Mouse (Mus musculus): ENCODE measurements around the gene Pfas. TPM values are rescaled to one million over a fixed set of nuclear protein-coding genes. Genes with fewer than 3 reads are reported as not detected.
"Not testable (repeated sequence)": the region's sequence is repeated elsewhere in the genome, so short reads cannot be mapped to it uniquely, and the experiment has no call there.

Gene Pfas
- polyA plus RNA-seq, 1 experiment from 2014 or later: 47.7 TPM

- 95% methylated on average over 1 of the region's 1 CpGs for WGBS
- Histone ChIP-seq H3K36me3 (ENCODE audit: control insufficient read depth, insufficient read depth, low read length) (no peaks in the 10 kb centered on the region), H3K4me3 (ENCODE audit: low read length) (no peak overlapping the region), H3K4me1 (ENCODE audit: control insufficient read depth, insufficient read depth, low read length) (peaks cover 12% of the 10 kb centered on the region; the same call in 1 of the 2 replicates), H3K9ac (ENCODE audit: low read depth, low read length) (no peak overlapping the region), H3K9me3 (ENCODE audit: control insufficient read depth, low read length) (no peaks in the 10 kb centered on the region), H3K27me3 (ENCODE audit: control insufficient read depth, insufficient read depth, low read length) (no peaks in the 10 kb centered on the region), H3K4me2 (replicated peaks; ENCODE audit: low read depth, low read length) (no peak overlapping the region), H3K27ac (ENCODE audit: low read depth, low read length) (no peak overlapping the region)
- ATAC-seq (ENCODE audit: low FRiP score, low TSS enrichment): no peak
Observed at GRCm38 (mm10) chr11:69009508-69009907, 1.2 kb upstream of the Pfas start.

GRCm38 (mm10) chr11:69006575-69006974 lies 1.7 kb downstream of the Pfas start:
- not testable (repeated sequence) for H3K4me2 ChIP-seq (replicated peaks; ENCODE audit: low read depth, low read length); H3K9me3 ChIP-seq (ENCODE audit: control insufficient read depth, low read length); H3K9ac ChIP-seq (ENCODE audit: low read depth, low read length); ATAC-seq (ENCODE audit: low FRiP score, low TSS enrichment); H3K4me3 ChIP-seq (ENCODE audit: low read length); H3K27me3 ChIP-seq (ENCODE audit: control insufficient read depth, insufficient read depth, low read length); H3K27ac ChIP-seq (ENCODE audit: low read depth, low read length)
- peaks cover 19% of the 10 kb centered on the region for H3K36me3 ChIP-seq (ENCODE audit: control insufficient read depth, insufficient read depth, low read length)
- peaks cover 12% of the 10 kb centered on the region; the same call in 1 of the 2 replicates for H3K4me1 ChIP-seq (ENCODE audit: control insufficient read depth, insufficient read depth, low read length)

- H3K4me3 ChIP-seq (ENCODE audit: low read length): no peak overlapping the region
- no peak overlapping the region for H3K4me2 ChIP-seq (replicated peaks; ENCODE audit: low read depth, low read length)
- peaks cover 33% of the 10 kb centered on the region for H3K36me3 ChIP-seq (ENCODE audit: control insufficient read depth, insufficient read depth, low read length)
- no peaks in the 10 kb centered on the region for H3K9me3 ChIP-seq (ENCODE audit: control insufficient read depth, low read length)
- H3K27me3 ChIP-seq (ENCODE audit: control insufficient read depth, insufficient read depth, low read length): no peaks in the 10 kb centered on the region
- H3K4me1 ChIP-seq (ENCODE audit: control insufficient read depth, insufficient read depth, low read length): peaks cover 9% of the 10 kb centered on the region; the same call in 1 of the 2 replicates
- WGBS: 92% methylated on average over 7 of the region's 7 CpGs
- no peak overlapping the region for H3K9ac ChIP-seq (ENCODE audit: low read depth, low read length)
- ATAC-seq (ENCODE audit: low FRiP score, low TSS enrichment): no peak
- H3K27ac ChIP-seq (ENCODE audit: low read depth, low read length): no peak overlapping the region
Observed at GRCm38 (mm10) chr11:69005193-69005592, 3.1 kb downstream of the Pfas start.

GRCm38 (mm10) chr11:69003592-69003991 lies 4.7 kb downstream of the Pfas start:
- Histone ChIP-seq H3K9me3 (ENCODE audit: control insufficient read depth, low read length) (no peaks in the 10 kb centered on the region), H3K4me1 (ENCODE audit: control insufficient read depth, insufficient read depth, low read length) (peaks cover 9% of the 10 kb centered on the region; the same call in 1 of the 2 replicates), H3K9ac (ENCODE audit: low read depth, low read length) (no peak overlapping the region), H3K27ac (ENCODE audit: low read depth, low read length) (no peak overlapping the region), H3K4me3 (ENCODE audit: low read length) (no peak overlapping the region), H3K4me2 (replicated peaks; ENCODE audit: low read depth, low read length) (no peak overlapping the region), H3K36me3 (ENCODE audit: control insufficient read depth, insufficient read depth, low read length) (peaks cover 49% of the 10 kb centered on the region), H3K27me3 (ENCODE audit: control insufficient read depth, insufficient read depth, low read length) (no peaks in the 10 kb centered on the region)
- no peak for ATAC-seq (ENCODE audit: low FRiP score, low TSS enrichment)
- 57% methylated on average over 4 of the region's 4 CpGs for WGBS

GRCm38 (mm10) chr11:69002782-69003181 lies 5.5 kb downstream of the Pfas start:
- H3K4me3 ChIP-seq (ENCODE audit: low read length); ATAC-seq (ENCODE audit: low FRiP score, low TSS enrichment); H3K9ac ChIP-seq (ENCODE audit: low read depth, low read length); H3K4me1 ChIP-seq (ENCODE audit: control insufficient read depth, insufficient read depth, low read length); H3K4me2 ChIP-seq (replicated peaks; ENCODE audit: low read depth, low read length); H3K9me3 ChIP-seq (ENCODE audit: control insufficient read depth, low read length); H3K27ac ChIP-seq (ENCODE audit: low read depth, low read length); H3K27me3 ChIP-seq (ENCODE audit: control insufficient read depth, insufficient read depth, low read length): not testable (repeated sequence)
- H3K36me3 ChIP-seq (ENCODE audit: control insufficient read depth, insufficient read depth, low read length): peaks cover 57% of the 10 kb centered on the region
- WGBS: 94% methylated on average over 4 of the region's 4 CpGs

- Histone ChIP-seq H3K4me3 (ENCODE audit: low read length) (no peak overlapping the region), H3K4me1 (ENCODE audit: control insufficient read depth, insufficient read depth, low read length) (no peaks in the 10 kb centered on the region), H3K36me3 (ENCODE audit: control insufficient read depth, insufficient read depth, low read length) (peaks cover 95% of the 10 kb centered on the region), H3K9me3 (ENCODE audit: control insufficient read depth, low read length) (no peaks in the 10 kb centered on the region), H3K9ac (ENCODE audit: low read depth, low read length) (no peak overlapping the region), H3K4me2 (replicated peaks; ENCODE audit: low read depth, low read length) (no peak overlapping the region), H3K27me3 (ENCODE audit: control insufficient read depth, insufficient read depth, low read length) (no peaks in the 10 kb centered on the region), H3K27ac (ENCODE audit: low read depth, low read length) (no peak overlapping the region)
- WGBS: 93% methylated on average over 4 of the region's 4 CpGs
- ATAC-seq (ENCODE audit: low FRiP score, low TSS enrichment): no peak
Observed at GRCm38 (mm10) chr11:68997080-68997479, 11.2 kb downstream of the Pfas start.

GRCm38 (mm10) chr11:68994377-68994776 lies 13.9 kb downstream of the Pfas start:
- Histone ChIP-seq H3K9ac (ENCODE audit: low read depth, low read length) (no peak overlapping the region), H3K9me3 (ENCODE audit: control insufficient read depth, low read length) (no peaks in the 10 kb centered on the region), H3K4me3 (ENCODE audit: low read length) (no peak overlapping the region), H3K27me3 (ENCODE audit: control insufficient read depth, insufficient read depth, low read length) (no peaks in the 10 kb centered on the region), H3K4me2 (replicated peaks; ENCODE audit: low read depth, low read length) (no peak overlapping the region), H3K27ac (ENCODE audit: low read depth, low read length) (no peak overlapping the region), H3K36me3 (ENCODE audit: control insufficient read depth, insufficient read depth, low read length) (peaks cover 93% of the 10 kb centered on the region), H3K4me1 (ENCODE audit: control insufficient read depth, insufficient read depth, low read length) (no peaks in the 10 kb centered on the region)
- WGBS: 92% methylated on average over 3 of the region's 3 CpGs
- ATAC-seq (ENCODE audit: low FRiP score, low TSS enrichment): no peak

- peaks cover 93% of the 10 kb centered on the region for H3K36me3 ChIP-seq (ENCODE audit: control insufficient read depth, insufficient read depth, low read length)
- H3K27ac ChIP-seq (ENCODE audit: low read depth, low read length): no peak overlapping the region
- no peak for ATAC-seq (ENCODE audit: low FRiP score, low TSS enrichment)
- no peaks in the 10 kb centered on the region for H3K9me3 ChIP-seq (ENCODE audit: control insufficient read depth, low read length)
- no peak overlapping the region for H3K4me2 ChIP-seq (replicated peaks; ENCODE audit: low read depth, low read length)
- H3K9ac ChIP-seq (ENCODE audit: low read depth, low read length): no peak overlapping the region
- no peak overlapping the region for H3K4me3 ChIP-seq (ENCODE audit: low read length)
- H3K27me3 ChIP-seq (ENCODE audit: control insufficient read depth, insufficient read depth, low read length): no peaks in the 10 kb centered on the region
- 92% methylated on average over 7 of the region's 7 CpGs for WGBS
- no peaks in the 10 kb centered on the region for H3K4me1 ChIP-seq (ENCODE audit: control insufficient read depth, insufficient read depth, low read length)
Observed at GRCm38 (mm10) chr11:68993122-68993521, 15.1 kb downstream of the Pfas start.

- H3K4me3 ChIP-seq (ENCODE audit: low read length): no peak overlapping the region
- peaks cover 72% of the 10 kb centered on the region for H3K36me3 ChIP-seq (ENCODE audit: control insufficient read depth, insufficient read depth, low read length)
- WGBS: 91% methylated on average over 17 of the region's 17 CpGs
- no peaks in the 10 kb centered on the region for H3K4me1 ChIP-seq (ENCODE audit: control insufficient read depth, insufficient read depth, low read length)
- H3K4me2 ChIP-seq (replicated peaks; ENCODE audit: low read depth, low read length): no peak overlapping the region
- no peak overlapping the region for H3K27ac ChIP-seq (ENCODE audit: low read depth, low read length)
- H3K9me3 ChIP-seq (ENCODE audit: control insufficient read depth, low read length): no peaks in the 10 kb centered on the region
- no peak overlapping the region for H3K9ac ChIP-seq (ENCODE audit: low read depth, low read length)
- no peak for ATAC-seq (ENCODE audit: low FRiP score, low TSS enrichment)
- no peaks in the 10 kb centered on the region; the same call in 1 of the 2 replicates for H3K27me3 ChIP-seq (ENCODE audit: control insufficient read depth, insufficient read depth, low read length)
Observed at GRCm38 (mm10) chr11:68988341-68988740, 19.9 kb downstream of the Pfas start.

All from kidney, embryonic 14.5 days (tissue).